Mouse (Mus musculus) NIH3T3 (cell line): ENCODE data around the gene Gm5150.
"Not testable (repeated sequence)": the region's sequence is repeated elsewhere in the genome, so short reads cannot be mapped to it uniquely, and the experiment has no call there.

Experiments
- DNase-seq: peaks from one replicate; pipeline ENCODE4 v3.0.0-alpha.2; 2012; ENCODE audit warnings: low read depth

The Gm5150 gene

GRCm38 (mm10) chr3:16006215-16006614, at the start of gene Gm5150:
Gene Gm5150 (minus strand): TSS chr3:16006437.
- no peak for DNase-seq

- not testable (repeated sequence) for DNase-seq
These were observed 45.5 kb upstream of the Gm5150 start for GRCm38 (mm10) chr3:16051736-16052135.

GRCm38 (mm10) chr3:16047288-16047687, 41.1 kb upstream of the Gm5150 start:
- no peak for DNase-seq

DNA sequence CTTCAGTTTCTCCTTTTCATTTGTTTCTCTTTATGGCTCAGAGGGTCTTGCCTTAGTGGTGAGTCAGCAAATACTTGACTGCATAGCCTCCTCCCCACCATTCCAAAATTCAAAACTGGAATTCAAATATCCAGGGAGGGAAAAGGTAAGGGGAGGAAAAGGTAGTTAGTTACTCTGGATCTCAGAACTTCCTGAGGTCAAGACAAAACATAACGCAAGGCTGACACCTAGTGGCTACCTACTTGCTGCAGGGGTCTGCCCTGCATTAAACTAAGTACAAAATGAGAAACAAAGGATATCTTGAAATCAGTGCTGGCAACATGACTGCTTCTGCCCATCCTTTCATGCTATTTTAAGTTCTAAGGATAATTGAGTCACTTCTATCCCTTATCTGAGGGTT, 37.1 kb upstream of the Gm5150 start:
- peak; percentile 59 for DNase-seq

DNA sequence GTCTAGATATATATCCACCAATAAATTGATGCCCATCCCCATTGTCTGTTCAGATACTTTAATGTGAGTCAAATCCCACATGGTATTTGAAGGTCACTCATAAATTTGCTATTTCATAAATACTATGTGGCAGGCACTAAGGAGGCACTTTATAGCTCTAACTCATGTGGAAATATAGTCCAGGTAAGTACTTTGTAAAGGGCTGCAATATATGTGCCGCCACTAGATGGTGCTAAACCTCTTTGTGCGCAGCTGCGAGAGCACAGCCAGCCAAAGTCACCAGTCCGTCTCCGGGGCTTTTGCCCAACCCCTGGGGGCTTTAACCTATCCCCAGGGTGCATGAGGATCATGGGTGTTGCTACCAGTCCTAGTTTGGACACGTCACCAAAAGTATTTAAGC, 18.8 kb upstream of the Gm5150 start:
- DNase-seq = peak; percentile 3

GRCm38 (mm10) chr3:16022214-16022613, 16.0 kb upstream of the Gm5150 start:
- DNase-seq = no peak

DNA sequence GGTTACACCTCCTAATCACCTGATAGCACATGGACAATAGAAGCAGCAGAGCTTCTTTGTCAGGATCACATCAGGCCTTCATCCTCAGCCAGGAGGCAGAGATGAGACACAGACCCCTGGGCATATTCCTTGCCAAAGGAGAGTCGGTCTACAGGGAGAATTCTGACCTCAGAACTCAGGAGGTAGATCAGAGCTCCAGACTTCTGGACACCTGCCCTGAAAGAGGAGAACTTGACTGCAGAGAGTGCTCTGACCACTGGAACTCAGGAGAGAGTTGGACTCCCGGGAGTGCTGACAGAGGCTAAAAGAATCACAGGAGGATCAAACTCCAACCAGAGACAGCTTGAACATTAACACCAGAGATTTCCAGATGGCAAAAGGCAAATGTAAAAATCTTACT, 8.2 kb upstream of the Gm5150 start:
- not testable (repeated sequence) for DNase-seq

GRCm38 (mm10) chr3:16007827-16008226, 1.6 kb upstream of the Gm5150 start:
- no peak for DNase-seq

DNA sequence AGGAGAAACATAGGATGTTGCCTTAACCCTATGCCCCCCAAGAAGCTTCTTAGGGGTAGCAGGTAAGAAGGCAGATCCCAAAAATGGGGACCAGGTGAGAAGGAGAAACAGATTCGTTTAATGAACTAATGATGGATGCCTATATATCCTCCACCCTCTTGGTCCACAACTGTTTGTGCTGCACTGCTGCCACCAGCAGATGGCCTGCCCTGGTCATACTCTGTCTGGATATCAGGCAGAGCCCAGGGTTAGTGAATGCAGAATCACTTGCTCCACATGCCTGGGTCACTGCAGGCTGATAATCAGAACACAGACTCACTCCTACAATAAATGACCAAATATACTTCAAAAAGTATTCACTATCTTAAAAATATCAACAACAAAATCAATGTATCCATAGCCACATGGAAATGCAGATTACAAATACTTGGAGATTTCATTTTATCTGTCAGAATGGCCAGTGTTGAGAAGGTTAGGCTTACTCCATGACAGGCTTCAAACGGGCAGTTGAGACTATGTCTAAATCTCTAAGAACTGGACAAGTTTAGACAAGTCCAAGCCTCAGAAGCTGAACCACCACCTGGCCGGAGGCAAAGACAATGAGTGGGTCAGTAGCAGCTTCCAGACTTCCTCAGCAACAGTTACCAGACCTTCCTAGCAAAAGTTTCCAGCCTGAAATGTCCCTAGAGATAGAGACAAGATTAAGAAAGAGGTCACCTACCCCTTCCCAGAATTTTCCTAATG, 2.2 kb downstream of the Gm5150 start:
- no peak for DNase-seq

DNA sequence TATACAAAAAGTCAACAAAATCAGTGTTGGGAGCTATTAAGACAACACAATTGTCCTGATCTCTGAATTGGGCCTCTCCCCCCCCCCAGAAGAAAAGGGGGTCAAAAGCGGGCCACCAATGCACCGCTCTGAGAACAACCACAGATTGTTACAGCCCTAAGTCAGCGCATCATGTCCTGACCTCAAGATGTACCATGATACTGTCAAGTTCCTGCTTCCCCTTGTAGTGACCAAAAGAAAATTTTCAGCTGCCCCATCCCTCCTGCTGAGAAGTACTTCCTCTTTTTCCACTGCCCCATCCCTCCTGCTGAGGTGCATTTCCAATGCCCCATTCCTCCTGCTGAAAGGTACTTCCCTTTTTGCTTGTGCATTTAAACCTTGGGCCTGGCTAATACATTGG, 6.8 kb downstream of the Gm5150 start:
- DNase-seq = not testable (repeated sequence)

GRCm38 (mm10) chr3:15982216-15982615, 24.0 kb downstream of the Gm5150 start:
- no peak for DNase-seq

GRCm38 (mm10) chr3:15956921-15957320, 49.3 kb downstream of the Gm5150 start:
- no peak for DNase-seq
